Mouse (Mus musculus): ENCODE data around the gene Daam2. TPM values are rescaled to one million over a fixed set of nuclear protein-coding genes. Genes with fewer than 3 reads are reported as not detected.
"Not testable (repeated sequence)": the region's sequence is repeated elsewhere in the genome, so short reads cannot be mapped to it uniquely, and the experiment has no call there.

Daam2 gene
- polyA plus RNA-seq, 1 experiment from 2014 or later, result 7.0 TPM

DNA sequence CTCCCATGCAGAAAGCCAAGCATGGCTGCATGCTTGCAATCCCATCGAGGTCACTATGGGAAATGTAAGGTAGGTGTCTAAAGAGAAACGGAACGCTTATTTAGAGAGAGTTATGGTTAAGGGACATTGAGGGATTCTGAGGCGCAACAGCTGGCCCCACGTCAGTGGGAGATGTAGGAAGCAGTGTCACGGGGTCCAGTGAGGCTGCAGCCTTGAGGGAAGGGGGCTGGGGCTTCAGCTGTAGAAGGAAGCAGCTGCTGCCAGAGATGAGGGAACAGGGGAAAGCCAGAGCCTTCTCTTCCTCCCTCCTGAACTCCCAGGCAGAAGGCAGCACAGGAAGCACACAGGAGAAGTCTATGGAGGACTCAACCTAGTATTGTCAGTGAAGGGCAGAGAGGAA is 113.2 kb downstream of the Daam2 start:
- H3K4me2 ChIP-seq (ENCODE audit: low read depth, low read length), result no peak overlapping the region
- no peaks in the 10 kb centered on the region for H3K27me3 ChIP-seq (ENCODE audit: control insufficient read depth, insufficient read depth, low read length)
- no peak overlapping the region for H3K9ac ChIP-seq (replicated peaks; ENCODE audit: low read length)
- DNase-seq (ENCODE audit: low spot score) (no peak), ATAC-seq (replicated peaks; ENCODE audit: insufficient number of reproducible peaks, low FRiP score, low TSS enrichment, low read depth) (no peak)
- no peak overlapping the region for H3K27ac ChIP-seq (replicated peaks; ENCODE audit: low read depth, low read length)
- H3K9me3 ChIP-seq (replicated peaks; ENCODE audit: control insufficient read depth, low read length), result no peaks in the 10 kb centered on the region
- 80% methylated on average over 6 of the region's 6 CpGs for WGBS
- H3K4me1 ChIP-seq (ENCODE audit: control insufficient read depth, insufficient read depth, low read length), result no peaks in the 10 kb centered on the region
- peaks cover 3% of the 10 kb centered on the region for H3K36me3 ChIP-seq (replicated peaks; ENCODE audit: control insufficient read depth, insufficient read depth, low read depth, low read length)
- H3K4me3 ChIP-seq (ENCODE audit: low read depth, low read length), result no peak overlapping the region

DNA sequence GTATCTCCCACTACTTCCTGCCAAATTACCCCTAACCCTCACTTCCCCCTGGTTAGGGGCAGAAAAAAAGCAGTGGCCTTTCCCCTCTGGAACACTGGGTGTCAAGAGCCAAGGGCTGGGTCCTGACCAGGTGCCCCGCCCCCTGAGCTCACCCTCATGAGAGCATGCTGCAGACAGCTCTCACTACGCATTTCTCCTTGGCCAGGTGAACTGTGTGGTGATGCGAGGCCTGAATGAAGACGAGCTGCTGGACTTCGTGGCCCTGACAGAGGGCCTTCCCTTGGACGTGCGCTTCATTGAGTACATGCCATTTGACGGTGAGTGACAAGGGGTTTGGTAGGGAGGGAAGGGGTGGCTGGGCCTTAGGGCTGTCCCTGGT is 114.9 kb downstream of the Daam2 start:
- no peaks in the 10 kb centered on the region for H3K27me3 ChIP-seq (ENCODE audit: control insufficient read depth, insufficient read depth, low read length)
- ATAC-seq (replicated peaks; ENCODE audit: insufficient number of reproducible peaks, low FRiP score, low TSS enrichment, low read depth), result no peak

DNA sequence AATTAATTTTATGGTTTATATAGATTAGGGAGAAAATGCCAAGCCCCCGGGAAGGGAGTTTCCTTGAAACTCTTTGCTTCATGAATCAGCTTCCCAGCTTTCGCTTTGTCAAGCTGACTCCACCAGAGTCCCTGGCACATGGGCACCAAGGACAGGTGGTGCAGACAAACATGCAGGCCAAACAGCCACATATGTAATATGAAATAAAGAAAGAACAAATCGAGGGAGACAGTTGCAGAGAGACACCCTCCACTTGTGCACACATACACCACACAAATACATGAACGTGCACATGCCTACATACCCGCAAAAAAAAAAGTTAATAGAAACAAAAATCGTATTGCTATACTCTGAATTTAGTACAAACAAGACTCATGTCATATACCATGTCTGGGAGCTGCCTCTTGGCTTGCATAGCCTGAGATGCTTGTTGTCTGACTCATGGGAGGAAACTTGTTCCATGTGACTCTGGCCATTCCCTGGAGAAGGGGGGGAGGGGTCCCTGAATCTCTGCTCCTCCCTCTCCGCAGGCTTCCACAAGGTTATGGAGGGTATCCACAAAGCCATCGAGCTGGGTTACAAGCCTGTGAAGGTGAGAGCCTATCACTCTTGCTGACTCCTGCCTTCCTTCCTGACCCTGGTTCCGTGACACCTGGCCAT is 115.4 kb downstream of the Daam2 start:
- WGBS, result 71% methylated on average over 8 of the region's 9 CpGs
- ATAC-seq (replicated peaks; ENCODE audit: insufficient number of reproducible peaks, low FRiP score, low TSS enrichment, low read depth) (no peak), DNase-seq (ENCODE audit: low spot score) (no peak)
- H3K4me2 ChIP-seq (ENCODE audit: low read depth, low read length), result no peak overlapping the region
- H3K9me3 ChIP-seq (replicated peaks; ENCODE audit: control insufficient read depth, low read length), result no peaks in the 10 kb centered on the region
- H3K9ac ChIP-seq (replicated peaks; ENCODE audit: low read length), result no peak overlapping the region
- H3K27ac ChIP-seq (replicated peaks; ENCODE audit: low read depth, low read length), result no peak overlapping the region
- H3K4me1 ChIP-seq (ENCODE audit: control insufficient read depth, insufficient read depth, low read length), result no peaks in the 10 kb centered on the region
- no peaks in the 10 kb centered on the region for H3K27me3 ChIP-seq (ENCODE audit: control insufficient read depth, insufficient read depth, low read length)
- H3K36me3 ChIP-seq (replicated peaks; ENCODE audit: control insufficient read depth, insufficient read depth, low read depth, low read length), result no peaks in the 10 kb centered on the region
- H3K4me3 ChIP-seq (ENCODE audit: low read depth, low read length), result no peak overlapping the region

More for the DNA sequence above, 114.9 kb downstream of the Daam2 start:
- WGBS, result 85% methylated on average over 8 of the region's 8 CpGs
- H3K4me1 ChIP-seq (ENCODE audit: control insufficient read depth, insufficient read depth, low read length), result no peaks in the 10 kb centered on the region
- no peaks in the 10 kb centered on the region for H3K9me3 ChIP-seq (replicated peaks; ENCODE audit: control insufficient read depth, low read length)
- H3K4me2 ChIP-seq (ENCODE audit: low read depth, low read length), result no peak overlapping the region
- no peak overlapping the region for H3K4me3 ChIP-seq (ENCODE audit: low read depth, low read length)
- DNase-seq (ENCODE audit: low spot score), result no peak
- H3K27ac ChIP-seq (replicated peaks; ENCODE audit: low read depth, low read length), result no peak overlapping the region
- peaks cover 1% of the 10 kb centered on the region for H3K36me3 ChIP-seq (replicated peaks; ENCODE audit: control insufficient read depth, insufficient read depth, low read depth, low read length)
- H3K9ac ChIP-seq (replicated peaks; ENCODE audit: low read length), result no peak overlapping the region

GRCm38 (mm10) chr17:49442841-49443240 is 121.3 kb downstream of the Daam2 start:
- not testable (repeated sequence) for DNase-seq (ENCODE audit: low spot score); H3K4me1 ChIP-seq (ENCODE audit: control insufficient read depth, insufficient read depth, low read length); H3K4me3 ChIP-seq (ENCODE audit: low read depth, low read length); H3K9ac ChIP-seq (replicated peaks; ENCODE audit: low read length); H3K27me3 ChIP-seq (ENCODE audit: control insufficient read depth, insufficient read depth, low read length); H3K9me3 ChIP-seq (replicated peaks; ENCODE audit: control insufficient read depth, low read length); H3K36me3 ChIP-seq (replicated peaks; ENCODE audit: control insufficient read depth, insufficient read depth, low read depth, low read length); H3K4me2 ChIP-seq (ENCODE audit: low read depth, low read length); ATAC-seq (replicated peaks; ENCODE audit: insufficient number of reproducible peaks, low FRiP score, low TSS enrichment, low read depth); H3K27ac ChIP-seq (replicated peaks; ENCODE audit: low read depth, low read length)
- 92% methylated on average over 3 of the region's 3 CpGs for WGBS

- H3K4me2 ChIP-seq (ENCODE audit: low read depth, low read length), result no peak overlapping the region
- H3K36me3 ChIP-seq (replicated peaks; ENCODE audit: control insufficient read depth, insufficient read depth, low read depth, low read length), result 0 out of 2 replicates have a peak, but pooled peaks cover 2% of the 10 kb centered on the region
- H3K4me3 ChIP-seq (ENCODE audit: low read depth, low read length), result no peak overlapping the region
- WGBS, result 76% methylated on average over 14 of the region's 14 CpGs
- ATAC-seq (replicated peaks; ENCODE audit: insufficient number of reproducible peaks, low FRiP score, low TSS enrichment, low read depth), result no peak
- no peak overlapping the region for H3K27ac ChIP-seq (replicated peaks; ENCODE audit: low read depth, low read length)
- no peaks in the 10 kb centered on the region for H3K4me1 ChIP-seq (ENCODE audit: control insufficient read depth, insufficient read depth, low read length)
- H3K9ac ChIP-seq (replicated peaks; ENCODE audit: low read length), result no peak overlapping the region
- DNase-seq (ENCODE audit: low spot score), result no peak
- no peaks in the 10 kb centered on the region for H3K27me3 ChIP-seq (ENCODE audit: control insufficient read depth, insufficient read depth, low read length)
- H3K9me3 ChIP-seq (replicated peaks; ENCODE audit: control insufficient read depth, low read length), result no peaks in the 10 kb centered on the region
Measured at GRCm38 (mm10) chr17:49440331-49441130, 123.6 kb downstream of the Daam2 start.

DNA sequence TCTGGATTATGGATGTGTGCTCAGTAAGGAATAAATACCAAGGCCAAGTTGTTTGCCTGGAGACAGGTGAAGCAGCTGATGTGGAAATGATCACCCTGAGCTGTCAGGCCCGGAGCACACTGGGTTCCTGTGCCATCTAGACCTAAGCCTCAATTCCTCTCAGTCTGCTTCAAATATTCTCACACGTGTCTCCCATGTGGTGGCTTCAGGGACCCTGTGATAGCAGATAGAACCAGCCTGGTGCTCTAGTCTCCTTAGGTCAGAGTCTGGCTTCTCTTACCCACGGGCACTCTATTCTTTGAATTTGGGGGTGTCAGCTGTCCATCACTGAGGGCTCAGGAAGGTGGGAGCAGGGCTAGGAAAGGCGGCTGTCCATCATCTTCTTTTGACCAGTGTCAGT is 124.4 kb downstream of the Daam2 start:
- Histone ChIP-seq H3K9ac (replicated peaks; ENCODE audit: low read length) (no peak overlapping the region), H3K27me3 (ENCODE audit: control insufficient read depth, insufficient read depth, low read length) (no peaks in the 10 kb centered on the region), H3K4me2 (ENCODE audit: low read depth, low read length) (no peak overlapping the region), H3K4me3 (ENCODE audit: low read depth, low read length) (no peak overlapping the region), H3K9me3 (replicated peaks; ENCODE audit: control insufficient read depth, low read length) (no peaks in the 10 kb centered on the region), H3K36me3 (replicated peaks; ENCODE audit: control insufficient read depth, insufficient read depth, low read depth, low read length) (peaks cover 8% of the 10 kb centered on the region), H3K27ac (replicated peaks; ENCODE audit: low read depth, low read length) (no peak overlapping the region), H3K4me1 (ENCODE audit: control insufficient read depth, insufficient read depth, low read length) (no peaks in the 10 kb centered on the region)
- ATAC-seq (replicated peaks; ENCODE audit: insufficient number of reproducible peaks, low FRiP score, low TSS enrichment, low read depth), result no peak
- 87% methylated on average over 4 of the region's 4 CpGs for WGBS
- no peak for DNase-seq (ENCODE audit: low spot score)

DNA sequence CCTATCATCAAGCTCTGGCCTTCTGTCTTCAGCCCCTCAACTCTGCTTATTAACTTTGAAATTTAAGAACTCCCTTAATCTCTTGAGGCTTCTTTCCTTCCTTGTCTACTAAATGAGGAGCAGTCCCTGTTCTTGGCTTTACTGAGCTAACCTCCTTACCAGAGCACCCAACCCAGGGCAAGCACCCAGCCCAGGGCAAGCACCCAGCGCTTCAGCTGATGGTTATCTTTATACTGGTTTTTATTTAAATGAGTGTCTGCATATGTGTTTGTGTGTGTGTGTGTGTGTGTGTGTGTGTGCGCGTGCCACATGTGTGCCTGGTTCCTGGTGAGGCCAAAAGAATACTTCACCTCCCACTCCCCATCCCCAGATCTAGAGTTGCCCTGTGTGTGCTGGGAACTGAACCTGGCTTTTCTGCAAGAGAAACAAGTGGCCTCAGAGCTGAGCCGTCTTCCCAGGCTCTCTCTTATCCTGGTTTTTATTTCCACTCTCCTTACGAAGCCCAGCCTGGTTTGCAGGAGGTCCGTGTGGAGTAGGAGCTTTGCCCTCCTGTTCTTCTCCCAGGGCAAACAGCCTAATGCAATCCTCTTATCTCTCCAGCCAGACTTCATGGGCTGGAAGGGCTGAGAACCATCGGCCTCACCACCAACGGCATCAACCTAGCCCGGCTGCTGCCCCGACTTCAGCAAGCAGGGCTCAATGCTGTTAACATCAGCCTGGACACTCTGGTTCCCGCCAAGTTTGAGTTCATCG is 125.1 kb downstream of the Daam2 start:
- ATAC-seq (replicated peaks; ENCODE audit: insufficient number of reproducible peaks, low FRiP score, low TSS enrichment, low read depth), result no peak; the same call in 1 of the 2 replicates
- no peak overlapping the region for H3K4me2 ChIP-seq (ENCODE audit: low read depth, low read length)
- H3K4me1 ChIP-seq (ENCODE audit: control insufficient read depth, insufficient read depth, low read length), result no peaks in the 10 kb centered on the region
- WGBS, result 86% methylated on average over 12 of the region's 12 CpGs
- DNase-seq (ENCODE audit: low spot score), result no peak
- no peaks in the 10 kb centered on the region for H3K9me3 ChIP-seq (replicated peaks; ENCODE audit: control insufficient read depth, low read length)
- H3K4me3 ChIP-seq (ENCODE audit: low read depth, low read length), result no peak overlapping the region
- no peaks in the 10 kb centered on the region for H3K27me3 ChIP-seq (ENCODE audit: control insufficient read depth, insufficient read depth, low read length)
- no peak overlapping the region for H3K9ac ChIP-seq (replicated peaks; ENCODE audit: low read length)
- no peak overlapping the region for H3K27ac ChIP-seq (replicated peaks; ENCODE audit: low read depth, low read length)
- peaks cover 8% of the 10 kb centered on the region for H3K36me3 ChIP-seq (replicated peaks; ENCODE audit: control insufficient read depth, insufficient read depth, low read depth, low read length)

DNA sequence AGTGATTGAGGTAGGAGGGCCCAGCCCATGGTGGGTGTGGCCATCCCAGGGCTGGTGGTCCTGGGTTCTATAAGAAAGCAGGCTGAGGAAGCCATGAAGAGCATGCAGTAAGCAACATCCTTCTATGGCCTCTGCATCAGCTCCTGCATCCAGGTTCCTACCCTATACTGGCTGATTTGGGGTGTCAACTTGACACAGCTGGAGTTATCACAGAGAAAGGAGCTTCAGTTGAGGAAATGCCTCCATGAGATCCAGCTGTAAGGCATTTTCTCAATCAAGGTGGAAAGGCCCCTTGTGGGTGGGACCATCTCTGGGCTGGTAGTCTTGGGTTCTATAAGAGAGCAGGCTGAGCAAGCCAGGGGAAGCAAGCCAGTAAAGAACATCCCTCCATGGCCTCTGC is 126.8 kb downstream of the Daam2 start:
- not testable (repeated sequence) for ATAC-seq (replicated peaks; ENCODE audit: insufficient number of reproducible peaks, low FRiP score, low TSS enrichment, low read depth); DNase-seq (ENCODE audit: low spot score); H3K27ac ChIP-seq (replicated peaks; ENCODE audit: low read depth, low read length); H3K9ac ChIP-seq (replicated peaks; ENCODE audit: low read length); H3K36me3 ChIP-seq (replicated peaks; ENCODE audit: control insufficient read depth, insufficient read depth, low read depth, low read length); H3K9me3 ChIP-seq (replicated peaks; ENCODE audit: control insufficient read depth, low read length); H3K4me3 ChIP-seq (ENCODE audit: low read depth, low read length); H3K4me2 ChIP-seq (ENCODE audit: low read depth, low read length); H3K27me3 ChIP-seq (ENCODE audit: control insufficient read depth, insufficient read depth, low read length); H3K4me1 ChIP-seq (ENCODE audit: control insufficient read depth, insufficient read depth, low read length)

All from embryonic facial prominence, embryonic 11.5 days (tissue).